Mouse (Mus musculus): ENCODE results near the gene Sall2. TPM values are rescaled to one million over a fixed set of nuclear protein-coding genes. Genes with fewer than 3 reads are reported as not detected.

Sall2 gene
- 98.8 and 112 TPM in 2 replicates for total RNA-seq (2014; rRNA removed)
- polyA plus RNA-seq (2015; fragmentation: Nextera tagmentation; extraction: Ambion mirVana), result 37.8 and 39.0 TPM in 2 replicates

- WGBS, result 1% methylated on average over 25 of the region's 26 CpGs
These were observed at the start of gene Sall2 for GRCm38 (mm10) chr14:52327910-52328812. TSS of gene Sall2 (minus strand) at chr14:52328762.

GRCm38 (mm10) chr14:52368741-52369140 lies 40.2 kb upstream of the Sall2 start:
- Histone ChIP-seq H3K36me3 (ENCODE audit: insufficient read depth, low read length) (no peaks in the 10 kb centered on the region), H3K9ac (replicated peaks; ENCODE audit: low read length, poor library complexity, severe bottlenecking) (no peak overlapping the region), H3K27me3 (ENCODE audit: insufficient read depth, low read length) (no peaks in the 10 kb centered on the region), H3K4me1 (ENCODE audit: insufficient read depth, low read length) (no peaks in the 10 kb centered on the region), H3K9me3 (ENCODE audit: low read length) (no peaks in the 10 kb centered on the region), H3K27ac (ENCODE audit: low read depth, low read length) (no peak overlapping the region), H3K4me3 (ENCODE audit: low read depth, low read length) (no peak overlapping the region), H3K4me2 (ENCODE audit: low read depth, low read length, poor library complexity, severe bottlenecking) (no peak overlapping the region)
- ATAC-seq (ENCODE audit: low FRiP score) (no peak), DNase-seq (ENCODE audit: low spot score) (no peak)
- 91% methylated on average over 3 of the region's 3 CpGs for WGBS
- no peak for TF ChIP-seq CTCF (IDR thresholded peaks at IDR 0.05)

More at GRCm38 (mm10) chr14:52327910-52328812, at the start of gene Sall2:
- H3K9me3 ChIP-seq (ENCODE audit: low read length), result no peaks in the 10 kb centered on the region
- H3K4me3 ChIP-seq (ENCODE audit: low read depth, low read length), result peak within 1 kb of the TSS; percentile 42
- no peaks in the 10 kb centered on the region; the same call in 1 of the 2 replicates for H3K4me1 ChIP-seq (ENCODE audit: insufficient read depth, low read length)
- H3K4me2 ChIP-seq (ENCODE audit: low read depth, low read length, poor library complexity, severe bottlenecking), result peak within 1 kb of the TSS; percentile 94
- TF ChIP-seq CTCF (IDR thresholded peaks at IDR 0.05), result no peak
- DNase-seq (ENCODE audit: low spot score) (peak; percentile 26), ATAC-seq (ENCODE audit: low FRiP score) (peak; percentile 69)
- H3K9ac ChIP-seq (replicated peaks; ENCODE audit: low read length, poor library complexity, severe bottlenecking), result peak within 1 kb of the TSS; percentile 59
- no peaks in the 10 kb centered on the region for H3K27me3 ChIP-seq (ENCODE audit: insufficient read depth, low read length)
- H3K27ac ChIP-seq (ENCODE audit: low read depth, low read length), result peak within 1 kb of the TSS; percentile 40
- H3K36me3 ChIP-seq (ENCODE audit: insufficient read depth, low read length), result no peaks in the 10 kb centered on the region

- Histone ChIP-seq H3K27me3 (ENCODE audit: insufficient read depth, low read length) (no peaks in the 10 kb centered on the region), H3K9ac (replicated peaks; ENCODE audit: low read length, poor library complexity, severe bottlenecking) (no peak within 1 kb of the TSS), H3K9me3 (ENCODE audit: low read length) (no peaks in the 10 kb centered on the region), H3K36me3 (ENCODE audit: insufficient read depth, low read length) (no peaks in the 10 kb centered on the region), H3K27ac (ENCODE audit: low read depth, low read length) (no peak within 1 kb of the TSS), H3K4me3 (ENCODE audit: low read depth, low read length) (no peak within 1 kb of the TSS), H3K4me2 (ENCODE audit: low read depth, low read length, poor library complexity, severe bottlenecking) (no peak within 1 kb of the TSS), H3K4me1 (ENCODE audit: insufficient read depth, low read length) (no peaks in the 10 kb centered on the region)
- no peak for TF ChIP-seq CTCF (IDR thresholded peaks at IDR 0.05)
- ATAC-seq (ENCODE audit: low FRiP score), result no peak
- 83% methylated on average over 4 of the region's 4 CpGs for WGBS
- DNase-seq (ENCODE audit: low spot score), result no peak
These were observed 27.7 kb upstream of the Sall2 start, which contains the start of gene Olfr1513 for GRCm38 (mm10) chr14:52356308-52356707. TSS of gene Olfr1513 (minus strand) at chr14:52356408.

GRCm38 (mm10) chr14:52339512-52339852 lies 10.9 kb upstream of the Sall2 start:
- Histone ChIP-seq H3K9ac (replicated peaks; ENCODE audit: low read length, poor library complexity, severe bottlenecking) (0 out of 2 replicates have a peak overlapping the region, but pooled peaks have one; percentile 33), H3K27ac (ENCODE audit: low read depth, low read length) (peak overlapping the region; percentile 58)
- 0 out of 2 replicates have a peak, but pooled peaks have one; percentile 8 for ATAC-seq (ENCODE audit: low FRiP score)

GRCm38 (mm10) chr14:52338751-52339511 lies 10.4 kb upstream of the Sall2 start:
- Histone ChIP-seq H3K27me3 (ENCODE audit: insufficient read depth, low read length) (no peaks in the 10 kb centered on the region), H3K4me3 (ENCODE audit: low read depth, low read length) (peak overlapping the region; percentile 25), H3K36me3 (ENCODE audit: insufficient read depth, low read length) (no peaks in the 10 kb centered on the region), H3K9me3 (ENCODE audit: low read length) (no peaks in the 10 kb centered on the region), H3K27ac (ENCODE audit: low read depth, low read length) (peak overlapping the region; percentile 58), H3K4me1 (ENCODE audit: insufficient read depth, low read length) (no peaks in the 10 kb centered on the region), H3K9ac (replicated peaks; ENCODE audit: low read length, poor library complexity, severe bottlenecking) (0 out of 2 replicates have a peak overlapping the region, but pooled peaks have one; percentile 33), H3K4me2 (ENCODE audit: low read depth, low read length, poor library complexity, severe bottlenecking) (peak overlapping the region; percentile 46)
- ATAC-seq (ENCODE audit: low FRiP score) (peak; percentile 78), DNase-seq (ENCODE audit: low spot score) (peak; percentile 91)
- 23% methylated on average over 21 of the region's 21 CpGs for WGBS
- peak; percentile 95 for TF ChIP-seq CTCF (IDR thresholded peaks at IDR 0.05)

More at GRCm38 (mm10) chr14:52339512-52339852, 10.9 kb upstream of the Sall2 start:
- H3K9me3 ChIP-seq (ENCODE audit: low read length), result no peaks in the 10 kb centered on the region
- 70% methylated on average over 6 of the region's 6 CpGs for WGBS
- H3K36me3 ChIP-seq (ENCODE audit: insufficient read depth, low read length), result no peaks in the 10 kb centered on the region
- no peak for TF ChIP-seq CTCF (IDR thresholded peaks at IDR 0.05)
- no peak for DNase-seq (ENCODE audit: low spot score)
- peak overlapping the region; percentile 25; the same call in 1 of the 2 replicates for H3K4me3 ChIP-seq (ENCODE audit: low read depth, low read length)
- no peaks in the 10 kb centered on the region for H3K4me1 ChIP-seq (ENCODE audit: insufficient read depth, low read length)
- no peaks in the 10 kb centered on the region for H3K27me3 ChIP-seq (ENCODE audit: insufficient read depth, low read length)
- H3K4me2 ChIP-seq (ENCODE audit: low read depth, low read length, poor library complexity, severe bottlenecking), result peak overlapping the region; percentile 46

All from midbrain, postnatal 0 days (tissue).